Mouse (Mus musculus) midbrain, embryonic 14.5 days (tissue): ENCODE measurements at regions not wholly inside any gene's neighbourhood (a gene's known extent, or its start where the extent isn't known, plus 50 kb on each side); places are given as distances from the start of the nearest gene placed in this dataset.
"Not testable (repeated sequence)": the region's sequence is repeated elsewhere in the genome, so short reads cannot be mapped to it uniquely, and the experiment has no call there.

ENCODE experiments used
- ATAC-seq: fragments of 200-750 bp; cut with Nextera tagmentation; 2 replicates; pipeline ENCODE4 v1.8.0; 2017; ENCODE audit warnings: moderate number of reproducible peaks, moderate library complexity; ENCODE audit not compliant: low FRiP score, low TSS enrichment
- DNase-seq: peaks from one replicate; pipeline ENCODE4 v3.0.0-alpha.2; 2015
- H3K27ac ChIP-seq: fragments of 300-500 bp; sonication (generic); replicated peaks from 2 replicates; pipeline ENCODE4 v1.5.1; 2014; ENCODE audit warnings: mild to moderate bottlenecking, low read depth, low read length, moderate library complexity
- H3K27me3 ChIP-seq: fragments of 300-500 bp; sonication (generic); 2 replicates; pipeline ENCODE4 v1.6.1; 2014; ENCODE audit warnings: low read length, control low read depth, mixed read lengths; ENCODE audit not compliant: control insufficient read depth, insufficient read depth
- H3K36me3 ChIP-seq: fragments of 300-500 bp; sonication (generic); 2 replicates; pipeline ENCODE4 v1.6.1; 2014; ENCODE audit warnings: low read length, control low read depth; ENCODE audit not compliant: control insufficient read depth, insufficient read depth
- H3K4me1 ChIP-seq: fragments of 300-500 bp; sonication (generic); 2 replicates; pipeline ENCODE4 v1.6.1; 2014; ENCODE audit warnings: mild to moderate bottlenecking, antibody characterized with exemption, low read length, control low read depth; ENCODE audit not compliant: control insufficient read depth, insufficient read depth
- H3K4me2 ChIP-seq: fragments of 300-500 bp; sonication (generic); 2 replicates; pipeline ENCODE4 v1.6.1; 2014; ENCODE audit warnings: mild to moderate bottlenecking, low read length, moderate library complexity
- H3K4me3 ChIP-seq: fragments of 300-500 bp; sonication (generic); replicated peaks from 2 replicates; pipeline ENCODE4 v1.5.1; 2014; ENCODE audit warnings: low read depth, low read length
- H3K9ac ChIP-seq: fragments of 300-500 bp; sonication (generic); replicated peaks from 2 replicates; pipeline ENCODE4 v1.6.1; 2014; ENCODE audit warnings: mild to moderate bottlenecking, low read length, moderate library complexity
- H3K9me3 ChIP-seq: fragments of 300-500 bp; sonication (generic); 2 replicates; pipeline ENCODE4 v1.6.1; 2016; ENCODE audit warnings: low read length, control low read depth, mixed read lengths; ENCODE audit not compliant: control insufficient read depth
- WGBS: fragments of 180-500 bp; shearing (Covaris S2); extraction: QIAGEN DNeasy Blood & Tissue Kit; methylation state at CpG from one replicate; pipeline ENCODE4 v1.1.7; 2014; 5-methylcytosine and 5-hydroxymethylcytosine counted together

DNA sequence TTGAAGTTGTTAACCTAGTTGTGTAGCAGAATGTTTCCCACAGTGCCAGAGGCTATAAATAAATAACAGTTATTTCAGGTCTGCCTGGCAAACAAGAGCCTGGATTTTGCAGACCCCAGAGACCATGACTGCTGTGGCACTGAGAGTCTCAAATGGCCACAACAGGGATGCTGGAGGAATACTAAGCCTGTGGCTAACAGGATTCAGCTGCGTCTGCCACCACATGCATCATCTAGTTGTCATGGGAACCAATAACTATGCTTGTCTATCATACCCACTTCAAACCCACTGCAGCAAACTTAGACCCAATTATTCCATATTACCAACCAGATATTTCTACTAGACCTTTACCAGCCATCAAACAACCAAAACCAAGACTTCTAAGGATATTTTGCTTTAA lies 385.4 kb downstream of the Mat2b start:
- Histone ChIP-seq H3K27ac (0 out of 2 replicates have a peak overlapping the region, but pooled peaks have one; percentile 5), H3K9me3 (no peaks in the 10 kb centered on the region), H3K4me3 (no peak overlapping the region), H3K4me1 (peaks cover 15% of the 10 kb centered on the region), H3K27me3 (no peaks in the 10 kb centered on the region), H3K36me3 (no peaks in the 10 kb centered on the region), H3K4me2 (no peak overlapping the region), H3K9ac (no peak overlapping the region)
- ATAC-seq, result peak; percentile 83; the same call in 1 of the 2 replicates
- WGBS, result 8% methylated on average over 1 of the region's 1 CpGs
- peak; percentile 76 for DNase-seq

DNA sequence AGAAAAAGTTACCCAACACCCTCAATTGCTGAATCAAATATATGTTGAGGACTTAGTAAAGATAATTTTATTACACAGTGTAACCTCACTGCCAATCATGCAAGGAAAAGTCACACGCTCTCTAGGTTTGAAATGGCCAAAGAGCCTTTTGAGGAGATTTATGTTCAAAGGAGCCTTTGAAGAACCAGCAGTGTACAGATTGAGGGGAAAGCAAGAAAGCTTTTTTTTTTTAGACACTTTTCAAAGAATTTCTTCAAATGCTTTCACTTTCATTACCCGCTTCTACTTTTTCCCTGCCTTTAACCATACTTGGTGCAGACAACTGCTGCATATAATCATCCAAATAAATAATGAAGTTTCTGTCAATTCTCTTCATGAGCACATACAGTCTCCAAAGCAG lies 392.4 kb downstream of the Mat2b start:
- Histone ChIP-seq H3K36me3 (no peaks in the 10 kb centered on the region), H3K27me3 (no peaks in the 10 kb centered on the region), H3K9ac (no peak overlapping the region), H3K9me3 (no peaks in the 10 kb centered on the region), H3K4me3 (no peak overlapping the region), H3K27ac (no peak overlapping the region), H3K4me1 (no peaks in the 10 kb centered on the region), H3K4me2 (no peak overlapping the region)
- ATAC-seq (no peak), DNase-seq (no peak)
- WGBS, result 88% methylated on average over 2 of the region's 2 CpGs

DNA sequence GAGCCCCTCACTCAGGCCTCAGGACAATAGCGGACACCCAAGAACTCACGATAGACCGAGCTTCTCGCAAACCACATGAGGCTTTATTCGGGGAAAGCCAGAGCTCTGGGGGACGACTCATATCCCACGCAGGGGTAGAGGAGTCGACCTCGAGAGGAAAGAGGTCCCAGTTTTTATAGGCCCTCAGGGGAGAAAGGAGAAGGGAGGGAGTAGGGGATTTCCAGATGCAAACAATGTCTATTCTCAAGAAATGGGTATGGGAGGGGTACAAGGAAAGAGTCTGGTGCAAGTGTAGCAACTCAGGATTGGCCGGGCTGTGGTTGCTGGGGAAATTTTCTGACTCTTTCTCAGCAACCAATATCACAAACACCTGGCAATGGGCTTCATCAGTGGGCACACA lies 395.0 kb downstream of the Mat2b start:
- H3K36me3 ChIP-seq, H3K9me3 ChIP-seq, H3K4me2 ChIP-seq, H3K4me3 ChIP-seq, H3K9ac ChIP-seq, H3K27ac ChIP-seq, ATAC-seq, H3K27me3 ChIP-seq, H3K4me1 ChIP-seq, DNase-seq: not testable (repeated sequence)
- WGBS, result 89% methylated on average over 10 of the region's 10 CpGs

DNA sequence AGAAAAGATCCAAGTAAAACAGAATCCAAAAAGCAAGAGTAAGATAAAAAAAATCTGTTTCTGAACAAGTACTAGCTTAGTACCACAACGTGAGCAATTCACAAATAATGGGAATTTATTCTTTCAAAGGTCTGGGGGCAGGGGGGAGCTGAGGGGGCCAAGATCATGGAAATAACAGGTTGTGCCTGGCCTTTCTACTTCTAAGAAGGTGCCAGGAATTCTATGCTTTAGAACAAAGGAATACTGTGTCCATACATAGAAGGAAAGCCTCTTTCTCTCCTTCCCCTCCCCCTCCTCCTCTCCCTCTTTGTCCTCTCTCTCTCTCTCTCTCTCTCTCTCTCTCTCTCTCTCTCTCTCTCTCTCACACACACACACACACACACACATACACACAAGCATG lies 408.1 kb downstream of the Mat2b start:
- ATAC-seq, result no peak; the same call in 1 of the 2 replicates
- DNase-seq, result peak; percentile 41
- Histone ChIP-seq H3K27ac (peak overlapping the region; percentile 52; the same call in 1 of the 2 replicates), H3K36me3 (no peaks in the 10 kb centered on the region), H3K4me1 (no peaks in the 10 kb centered on the region; the same call in 1 of the 2 replicates), H3K4me2 (no peak overlapping the region), H3K9ac (no peak overlapping the region), H3K27me3 (no peaks in the 10 kb centered on the region), H3K4me3 (no peak overlapping the region), H3K9me3 (no peaks in the 10 kb centered on the region)
- WGBS, result 9% methylated on average over 1 of the region's 1 CpGs

DNA sequence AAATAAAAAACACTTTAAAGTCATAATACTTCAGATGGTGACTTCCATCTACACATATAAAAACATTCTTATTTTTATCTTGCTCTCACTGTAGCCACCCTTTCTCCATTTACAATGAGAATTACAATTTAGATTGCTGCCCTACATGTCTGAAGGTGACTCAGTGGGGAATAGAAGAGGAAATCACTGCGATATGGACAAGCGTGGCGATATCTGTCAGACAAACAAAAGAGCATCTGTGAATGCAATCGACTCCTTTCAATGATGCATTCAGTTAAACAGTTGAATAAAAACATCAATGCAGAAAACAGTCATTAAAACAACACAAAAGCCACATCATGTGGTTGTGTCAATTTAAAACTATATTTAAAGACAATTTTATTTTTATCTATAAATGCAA lies 408.6 kb downstream of the Mat2b start:
- no peak overlapping the region for H3K4me3 ChIP-seq
- 7% methylated on average over 4 of the region's 4 CpGs for WGBS
- DNase-seq, result peak; percentile 43

DNA sequence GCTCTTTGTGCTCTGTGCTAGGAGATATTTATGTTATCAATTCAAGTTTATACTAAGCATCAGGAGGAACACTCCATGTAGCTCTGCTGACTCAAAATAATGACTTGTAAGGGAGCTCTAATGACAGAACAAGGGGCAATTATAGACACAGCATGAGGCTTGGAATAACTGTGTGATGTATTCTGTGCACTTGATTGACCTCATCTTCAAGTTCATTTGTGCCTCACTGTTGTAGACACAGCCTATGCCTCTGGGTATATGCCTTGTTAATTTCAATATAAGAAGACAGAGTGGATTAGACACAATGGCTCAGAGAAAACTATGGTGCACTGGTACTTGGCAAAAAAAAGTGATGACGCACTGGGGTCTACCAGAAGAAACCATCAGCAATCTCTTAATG lies 418.3 kb downstream of the Mat2b start:
- WGBS, result 86% methylated on average over 1 of the region's 1 CpGs
- Histone ChIP-seq H3K9me3 (no peaks in the 10 kb centered on the region), H3K4me3 (no peak overlapping the region), H3K27ac (no peak overlapping the region), H3K27me3 (no peaks in the 10 kb centered on the region), H3K4me1 (no peaks in the 10 kb centered on the region), H3K36me3 (no peaks in the 10 kb centered on the region), H3K9ac (no peak overlapping the region), H3K4me2 (no peak overlapping the region)
- ATAC-seq, result no peak
- no peak for DNase-seq

More for the DNA sequence above, 408.6 kb downstream of the Mat2b start:
- Histone ChIP-seq H3K4me1 (no peaks in the 10 kb centered on the region; the same call in 1 of the 2 replicates), H3K4me2 (no peak overlapping the region), H3K36me3 (no peaks in the 10 kb centered on the region), H3K27ac (no peak overlapping the region), H3K27me3 (no peaks in the 10 kb centered on the region), H3K9me3 (no peaks in the 10 kb centered on the region), H3K9ac (no peak overlapping the region)
- no peak for ATAC-seq

DNA sequence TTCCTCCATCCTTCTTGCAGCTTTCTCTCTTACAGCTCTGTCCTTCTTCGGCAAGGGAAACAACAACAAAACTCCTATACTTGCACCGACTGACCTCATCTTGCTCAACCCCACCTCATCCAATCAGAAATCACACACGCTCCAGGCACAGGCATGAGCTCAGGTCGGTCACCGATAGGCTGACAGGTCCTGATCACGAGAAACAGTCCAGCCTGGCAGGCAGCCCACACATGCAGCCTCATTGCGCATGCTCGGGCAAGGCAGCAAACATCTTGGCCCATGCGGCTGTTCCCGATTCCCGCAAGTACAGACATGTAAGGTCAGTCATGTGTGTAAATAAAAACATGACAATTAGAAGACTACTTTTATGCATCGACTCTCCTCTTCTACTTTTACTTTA lies 441.9 kb downstream of the Mat2b start:
- Histone ChIP-seq H3K4me3 (no peak overlapping the region), H3K9ac (no peak overlapping the region), H3K4me2 (no peak overlapping the region), H3K9me3 (no peaks in the 10 kb centered on the region), H3K4me1 (no peaks in the 10 kb centered on the region), H3K27ac (no peak overlapping the region), H3K36me3 (no peaks in the 10 kb centered on the region), H3K27me3 (no peaks in the 10 kb centered on the region)
- DNase-seq (no peak), ATAC-seq (no peak)
- 91% methylated on average over 12 of the region's 12 CpGs for WGBS

DNA sequence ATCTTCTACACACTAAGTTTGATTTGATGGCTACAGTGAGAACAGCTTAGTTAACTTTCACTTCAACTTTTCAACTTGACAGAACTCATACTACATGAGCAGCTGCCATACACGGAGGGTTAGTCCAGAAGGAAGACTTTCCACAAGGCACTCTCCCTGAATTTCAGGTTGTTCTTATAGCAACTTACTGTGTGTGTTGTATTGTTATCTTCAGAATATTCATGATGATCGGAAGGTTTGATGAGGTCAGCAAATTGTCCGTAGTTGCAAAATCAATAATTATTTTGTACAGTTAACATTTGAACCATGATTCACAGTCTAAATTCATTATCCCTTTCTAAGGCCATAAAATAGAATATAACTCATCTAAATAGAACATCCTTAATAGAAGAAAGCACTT lies 442.6 kb downstream of the Mat2b start:
- 92% methylated on average over 3 of the region's 3 CpGs for WGBS
- no peaks in the 10 kb centered on the region for H3K9me3 ChIP-seq
- H3K27me3 ChIP-seq, result no peaks in the 10 kb centered on the region
- no peak overlapping the region for H3K27ac ChIP-seq
- H3K36me3 ChIP-seq, result no peaks in the 10 kb centered on the region
- H3K4me2 ChIP-seq, result no peak overlapping the region
- DNase-seq (no peak), ATAC-seq (no peak)
- no peak overlapping the region for H3K4me3 ChIP-seq
- no peak overlapping the region for H3K9ac ChIP-seq
- no peaks in the 10 kb centered on the region for H3K4me1 ChIP-seq

DNA sequence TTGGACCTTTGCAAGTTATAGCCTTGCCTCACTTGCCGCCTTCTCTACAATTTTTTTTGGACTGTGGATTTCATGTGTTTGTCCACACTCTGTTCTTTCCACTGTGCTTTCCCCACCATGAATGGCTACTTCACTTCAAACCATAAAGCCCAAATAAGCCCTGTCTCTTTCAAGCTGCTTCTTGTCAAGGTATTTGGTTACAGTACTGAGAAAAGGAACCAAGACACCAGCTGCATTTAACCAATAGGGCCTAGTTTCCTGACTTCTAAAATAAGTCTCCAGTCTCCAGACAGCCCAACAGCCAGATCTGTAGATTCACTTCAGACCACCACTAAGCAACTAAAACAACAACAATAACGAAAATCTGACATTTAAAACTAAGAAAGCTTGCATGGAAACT lies 443.9 kb downstream of the Mat2b start:
- Histone ChIP-seq H3K4me1 (no peaks in the 10 kb centered on the region), H3K36me3 (no peaks in the 10 kb centered on the region), H3K4me2 (no peak overlapping the region), H3K27ac (no peak overlapping the region), H3K27me3 (no peaks in the 10 kb centered on the region), H3K4me3 (no peak overlapping the region), H3K9me3 (no peaks in the 10 kb centered on the region), H3K9ac (no peak overlapping the region)
- ATAC-seq (no peak), DNase-seq (no peak)
- WGBS, result 80% methylated on average over 2 of the region's 2 CpGs
